Mouse (Mus musculus) embryonic facial prominence, embryonic 11.5 days (tissue): Measurements from ENCODE around the gene Hpd. TPM values are rescaled to one million over a fixed set of nuclear protein-coding genes. Genes with fewer than 3 reads are reported as not detected.

ENCODE experiments used
- ATAC-seq: fragments of 200-750 bp; cut with Nextera tagmentation; replicated peaks from 2 replicates; pipeline ENCODE4 v1.8.0; 2017; ENCODE audit warnings: low read depth; ENCODE audit not compliant: insufficient number of reproducible peaks, low FRiP score, low TSS enrichment
- DNase-seq: peaks from one replicate; pipeline ENCODE4 v3.0.0-alpha.2; 2015; ENCODE audit warnings: low spot score
- H3K27ac ChIP-seq: fragments of 300-500 bp; sonication (generic); replicated peaks from 2 replicates; pipeline ENCODE4 v1.5.1; 2014; ENCODE audit warnings: mild to moderate bottlenecking, low read depth, low read length, control low read depth
- H3K27me3 ChIP-seq: fragments of 300-500 bp; sonication (generic); 2 replicates; pipeline ENCODE4 v1.6.1; 2014; ENCODE audit warnings: mild to moderate bottlenecking, low read length, moderate library complexity, mixed read lengths; ENCODE audit not compliant: control insufficient read depth, insufficient read depth
- H3K36me3 ChIP-seq: fragments of 300-500 bp; sonication (generic); replicated peaks from 2 replicates; pipeline ENCODE4 v1.6.1; 2014; ENCODE audit warnings: low read depth, mild to moderate bottlenecking, low read length, moderate library complexity, mixed read lengths; ENCODE audit not compliant: control insufficient read depth, insufficient read depth
- H3K4me1 ChIP-seq: fragments of 300-500 bp; sonication (generic); 2 replicates; pipeline ENCODE4 v1.6.1; 2014; ENCODE audit warnings: low read length, mixed read lengths; ENCODE audit not compliant: control insufficient read depth, insufficient read depth
- H3K4me2 ChIP-seq: fragments of 300-500 bp; sonication (generic); 2 replicates; pipeline ENCODE4 v1.6.1; 2014; ENCODE audit warnings: low read depth, mild to moderate bottlenecking, control low read depth, low read length, moderate library complexity
- H3K4me3 ChIP-seq: fragments of 300-500 bp; sonication (generic); 2 replicates; pipeline ENCODE4 v1.5.1; 2014; ENCODE audit warnings: low read depth, low read length, control low read depth
- H3K9ac ChIP-seq: fragments of 300-500 bp; sonication (generic); replicated peaks from 2 replicates; pipeline ENCODE4 v1.6.1; 2014; ENCODE audit warnings: mild to moderate bottlenecking, control low read depth, low read length
- H3K9me3 ChIP-seq: fragments of 300-500 bp; sonication (generic); replicated peaks from 2 replicates; pipeline ENCODE4 v1.6.1; 2016; ENCODE audit warnings: mild to moderate bottlenecking, low read length, inconsistent platforms, mixed read lengths; ENCODE audit not compliant: control insufficient read depth
- WGBS: fragments of 180-500 bp; shearing (Covaris S2); extraction: QIAGEN DNeasy Blood & Tissue Kit; methylation state at CpG from one replicate; pipeline ENCODE4 v1.1.7; 2014; 5-methylcytosine and 5-hydroxymethylcytosine counted together
- polyA plus RNA-seq: library from polyadenylated mRNA; unstranded; fragments of >200 nt; fragmentation: Nextera tagmentation; extraction: Ambion mirVana; gene quantifications from 2 replicates; pipeline ENCODE4 v1.2.1, GENCODE M21; 2014

The Hpd gene
- polyA plus RNA-seq, 1 experiment from 2014 or later, result not detected

DNA sequence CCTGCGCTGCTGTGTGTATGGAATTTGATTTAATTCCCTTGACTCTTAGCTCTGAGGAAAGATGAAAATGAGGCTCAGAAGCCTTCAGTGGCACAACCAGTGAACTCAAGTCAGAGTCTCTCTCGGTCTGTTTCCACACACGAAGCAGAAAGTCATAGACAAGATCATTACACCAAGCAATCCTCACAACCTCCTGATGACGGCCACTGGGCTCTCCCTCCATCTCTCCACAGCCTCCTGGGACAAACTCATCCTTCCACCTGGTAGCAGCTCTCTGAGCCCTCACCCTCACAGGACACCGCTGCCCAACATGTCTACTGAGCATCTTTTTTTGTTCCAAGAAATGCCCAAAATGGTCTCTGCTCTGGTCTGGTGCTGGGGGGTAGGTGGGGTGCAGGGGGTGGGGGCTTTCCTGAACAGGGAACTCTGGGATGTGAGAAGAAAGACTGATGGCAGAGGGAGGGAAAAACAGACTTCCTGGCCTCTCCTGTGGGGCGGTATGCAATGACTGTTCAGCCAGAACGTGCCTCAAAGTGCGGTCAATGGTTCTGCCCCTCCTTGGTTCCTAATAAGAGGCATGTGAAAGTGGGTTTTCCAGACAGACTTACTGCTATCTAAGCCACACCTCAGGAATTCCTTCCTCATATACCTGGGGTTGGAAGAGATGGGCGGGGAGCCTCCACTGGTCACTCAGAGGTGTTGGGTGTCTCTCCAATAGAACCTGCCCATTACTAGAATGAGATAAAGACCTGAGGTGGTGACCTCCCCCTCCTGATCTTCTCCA, 52.3 kb downstream of the Hpd start:
- DNase-seq (no peak), ATAC-seq (no peak)
- no peak overlapping the region for H3K4me3 ChIP-seq
- H3K4me2 ChIP-seq, result no peak overlapping the region
- H3K4me1 ChIP-seq, result peaks cover 12% of the 10 kb centered on the region
- WGBS, result 92% methylated on average over 9 of the region's 9 CpGs
- no peaks in the 10 kb centered on the region for H3K36me3 ChIP-seq
- H3K9me3 ChIP-seq, result no peaks in the 10 kb centered on the region
- no peak overlapping the region for H3K27ac ChIP-seq
- H3K27me3 ChIP-seq, result no peaks in the 10 kb centered on the region
- H3K9ac ChIP-seq, result no peak overlapping the region

DNA sequence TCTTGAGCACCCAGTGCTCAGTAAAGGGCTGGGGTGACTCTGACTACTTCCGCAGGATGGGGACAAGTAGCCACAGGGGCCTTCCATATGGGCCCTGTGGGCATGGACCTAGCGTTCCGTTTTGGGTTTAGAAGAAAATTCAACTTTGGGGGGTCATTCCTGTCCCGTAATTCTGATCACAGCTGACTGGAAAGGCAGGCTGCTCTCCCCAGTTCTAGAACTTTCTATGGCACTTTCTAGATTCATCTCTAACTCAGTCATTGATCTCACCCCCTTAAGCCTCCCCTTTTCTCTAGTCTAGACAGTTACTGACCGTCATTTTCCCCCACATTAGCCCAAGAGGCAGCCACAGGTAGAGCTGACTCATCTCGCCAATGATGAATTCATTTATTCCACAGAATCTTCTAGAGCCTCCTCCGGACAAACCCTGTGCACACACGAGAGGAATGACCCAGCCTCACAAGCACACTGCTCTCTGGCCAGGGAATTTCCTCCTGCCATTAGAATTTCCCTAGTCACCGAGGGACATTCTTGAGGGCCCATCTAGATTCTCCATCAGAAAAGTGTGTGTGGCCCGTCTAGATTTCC, 53.3 kb downstream of the Hpd start:
- DNase-seq (no peak), ATAC-seq (no peak)
- no peaks in the 10 kb centered on the region for H3K9me3 ChIP-seq
- peaks cover 7% of the 10 kb centered on the region; the same call in 1 of the 2 replicates for H3K4me1 ChIP-seq
- H3K36me3 ChIP-seq, result no peaks in the 10 kb centered on the region
- H3K27me3 ChIP-seq, result no peaks in the 10 kb centered on the region
- no peak overlapping the region for H3K4me3 ChIP-seq
- H3K4me2 ChIP-seq, result no peak overlapping the region
- no peak overlapping the region for H3K27ac ChIP-seq
- H3K9ac ChIP-seq, result no peak overlapping the region
- WGBS, result 84% methylated on average over 10 of the region's 10 CpGs

DNA sequence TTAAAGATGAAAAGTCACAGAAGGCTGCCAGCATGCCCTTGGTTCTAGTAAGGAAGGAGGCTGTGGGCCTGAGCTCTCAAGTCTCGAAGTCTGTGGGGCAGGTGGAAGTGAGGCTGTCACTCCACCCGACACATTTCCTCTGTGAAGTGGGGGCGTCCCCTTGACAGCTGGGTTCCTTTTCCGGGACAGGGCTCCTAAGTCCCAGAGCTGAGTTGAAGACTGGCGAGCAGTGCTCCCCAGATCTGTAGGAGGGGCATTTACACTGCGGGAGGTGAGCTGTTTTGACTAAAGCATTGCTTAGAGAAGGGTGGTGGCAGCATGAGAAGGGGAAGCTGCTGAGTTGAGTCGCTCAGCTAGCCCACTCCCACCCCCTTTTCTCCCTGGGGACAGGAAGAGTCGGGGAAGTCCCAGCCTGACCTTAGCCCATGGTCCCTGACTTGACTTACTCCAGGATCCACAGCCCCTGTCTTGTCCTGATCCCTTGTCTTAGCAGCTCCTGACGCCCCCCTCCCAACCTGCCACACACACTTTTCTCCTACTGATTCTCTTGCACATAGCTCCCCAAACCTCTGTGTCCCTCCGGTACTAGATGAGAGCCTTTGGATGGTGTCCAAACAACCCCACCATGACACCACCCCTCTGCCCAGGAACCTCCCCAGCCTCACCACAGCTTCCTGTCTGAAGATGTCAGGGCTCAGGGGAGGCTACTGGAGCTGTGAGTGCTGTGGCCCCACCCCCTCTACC, 53.9 kb downstream of the Hpd start:
- no peak overlapping the region for H3K27ac ChIP-seq
- 56% methylated on average over 10 of the region's 10 CpGs for WGBS
- no peak for ATAC-seq
- no peak overlapping the region for H3K4me2 ChIP-seq
- H3K9me3 ChIP-seq, result no peaks in the 10 kb centered on the region
- H3K27me3 ChIP-seq, result no peaks in the 10 kb centered on the region
- H3K4me1 ChIP-seq, result peaks cover 5% of the 10 kb centered on the region; the same call in 1 of the 2 replicates
- no peak overlapping the region for H3K4me3 ChIP-seq
- H3K36me3 ChIP-seq, result no peaks in the 10 kb centered on the region
- H3K9ac ChIP-seq, result no peak overlapping the region
- no peak for DNase-seq

DNA sequence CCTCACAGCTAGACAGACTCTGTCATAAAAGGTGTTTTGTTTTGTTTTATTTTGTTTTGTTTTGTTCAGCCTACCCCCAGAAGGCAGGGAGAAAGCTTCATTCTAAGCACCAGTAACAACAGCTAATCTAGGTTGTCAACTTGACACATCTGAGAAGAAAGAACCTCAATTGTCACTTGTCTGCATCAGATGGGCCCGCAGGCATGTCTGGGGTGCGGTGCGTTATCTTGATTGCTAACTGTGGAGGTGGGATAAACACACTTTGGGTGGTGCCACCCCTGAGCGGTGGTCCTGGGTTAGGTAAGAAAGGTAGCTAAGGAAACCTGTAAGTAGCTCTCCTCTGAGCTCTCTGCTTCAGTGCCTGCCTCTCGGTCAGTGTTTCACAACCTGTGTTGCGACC, 55.5 kb downstream of the Hpd start:
- DNase-seq (no peak), ATAC-seq (no peak)
- H3K27me3 ChIP-seq, result no peaks in the 10 kb centered on the region
- WGBS, result 73% methylated on average over 6 of the region's 6 CpGs
- H3K36me3 ChIP-seq, result no peaks in the 10 kb centered on the region
- no peak overlapping the region for H3K9ac ChIP-seq
- no peaks in the 10 kb centered on the region for H3K9me3 ChIP-seq
- H3K4me3 ChIP-seq, result no peak overlapping the region
- no peak overlapping the region for H3K4me2 ChIP-seq
- H3K27ac ChIP-seq, result no peak overlapping the region
- peaks cover 2% of the 10 kb centered on the region; the same call in 1 of the 2 replicates for H3K4me1 ChIP-seq

DNA sequence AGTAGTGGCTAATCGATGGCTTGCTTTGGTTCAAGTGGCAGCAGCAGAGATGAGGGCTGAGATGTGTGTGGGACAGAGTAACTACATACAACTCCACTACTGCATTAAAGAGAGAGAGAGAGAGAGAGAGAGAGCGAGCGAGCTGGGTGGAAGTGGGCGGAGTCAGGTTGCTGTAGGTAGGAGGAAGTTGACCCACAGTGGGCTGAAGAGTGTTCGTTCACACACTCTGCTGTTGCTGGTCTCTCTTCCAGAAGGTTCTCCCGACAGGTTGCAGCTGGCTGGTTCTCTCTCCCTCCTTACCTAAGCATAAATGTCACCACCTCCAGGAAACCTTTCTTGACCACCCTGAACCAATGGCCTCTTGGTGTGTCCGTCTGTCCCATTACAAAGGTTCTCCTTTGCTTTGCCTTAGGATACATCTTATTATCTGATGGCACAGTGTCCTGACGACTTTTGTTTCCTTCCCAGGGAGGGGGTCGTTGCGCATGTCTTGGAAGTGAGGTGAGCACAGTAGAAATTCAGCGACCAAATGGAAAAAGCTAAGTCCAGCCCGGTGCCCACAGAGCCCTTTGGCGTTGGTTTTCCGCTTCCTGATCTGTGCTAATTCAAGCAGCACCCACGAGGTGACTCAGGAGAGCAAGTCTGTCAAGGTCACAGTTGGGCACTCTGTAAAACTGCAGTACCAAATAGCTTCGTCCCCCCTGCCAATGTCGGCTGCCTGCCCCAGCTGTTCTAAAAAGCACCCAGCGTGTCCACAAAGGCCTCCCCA, 56.7 kb downstream of the Hpd start:
- no peaks in the 10 kb centered on the region for H3K9me3 ChIP-seq
- WGBS, result 86% methylated on average over 18 of the region's 18 CpGs
- no peaks in the 10 kb centered on the region for H3K27me3 ChIP-seq
- H3K4me1 ChIP-seq, result no peaks in the 10 kb centered on the region
- H3K4me3 ChIP-seq, result no peak overlapping the region
- no peaks in the 10 kb centered on the region for H3K36me3 ChIP-seq
- H3K4me2 ChIP-seq, result no peak overlapping the region
- H3K27ac ChIP-seq, result no peak overlapping the region
- DNase-seq (no peak), ATAC-seq (no peak)
- H3K9ac ChIP-seq, result no peak overlapping the region

DNA sequence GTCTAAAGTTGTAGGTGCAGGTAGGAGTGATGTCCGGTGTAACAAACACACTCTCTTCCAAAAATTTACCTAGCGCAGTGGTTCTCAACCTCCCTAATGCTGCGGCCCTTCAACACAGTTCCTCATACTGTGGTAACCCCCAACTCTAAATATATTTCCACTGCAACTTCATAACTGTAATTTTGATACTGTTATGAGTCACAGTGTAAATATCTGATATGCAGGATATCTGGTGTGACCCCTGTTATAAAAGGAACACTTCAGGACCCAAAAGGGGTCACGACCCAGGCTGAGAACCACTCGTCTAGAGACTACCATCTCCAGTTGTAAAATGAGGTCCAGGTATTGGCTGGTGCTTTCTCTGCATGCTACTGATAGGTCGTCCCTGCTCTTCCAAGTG, 57.4 kb downstream of the Hpd start:
- H3K36me3 ChIP-seq, result no peaks in the 10 kb centered on the region
- H3K4me1 ChIP-seq, result no peaks in the 10 kb centered on the region
- no peak overlapping the region for H3K27ac ChIP-seq
- WGBS, result 89% methylated on average over 6 of the region's 6 CpGs
- no peaks in the 10 kb centered on the region for H3K9me3 ChIP-seq
- no peak for DNase-seq
- H3K4me2 ChIP-seq, result no peak overlapping the region
- H3K4me3 ChIP-seq, result no peak overlapping the region
- no peak overlapping the region for H3K9ac ChIP-seq
- H3K27me3 ChIP-seq, result no peaks in the 10 kb centered on the region
- no peak for ATAC-seq

DNA sequence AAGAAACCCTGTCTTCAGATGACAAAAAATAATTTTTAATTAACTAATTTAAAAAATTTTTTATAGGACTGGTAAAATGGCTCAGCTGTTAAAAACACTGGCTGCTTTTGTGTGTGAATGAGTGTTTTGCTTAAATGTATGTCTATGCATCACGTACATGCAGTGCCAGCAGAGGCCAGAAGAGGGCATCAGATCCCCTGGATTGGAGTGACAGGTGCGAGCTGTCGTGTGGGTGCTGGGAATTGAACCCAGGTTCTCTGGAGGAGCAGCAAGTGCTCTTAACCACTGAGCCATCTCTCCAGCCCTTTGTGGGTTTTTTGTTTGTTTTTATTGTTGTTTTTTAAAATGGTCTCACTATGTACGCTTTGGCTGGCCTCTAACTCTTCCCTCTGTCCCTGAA, 60.3 kb downstream of the Hpd start:
- Histone ChIP-seq H3K4me1 (no peaks in the 10 kb centered on the region), H3K9ac (no peak overlapping the region), H3K4me2 (no peak overlapping the region), H3K4me3 (no peak overlapping the region), H3K27ac (no peak overlapping the region), H3K36me3 (no peaks in the 10 kb centered on the region), H3K9me3 (no peaks in the 10 kb centered on the region), H3K27me3 (no peaks in the 10 kb centered on the region)
- DNase-seq, result no peak
- 84% methylated on average over 4 of the region's 4 CpGs for WGBS
- no peak for ATAC-seq
